Mouse (Mus musculus) cerebellum, adult 18-20 months (tissue): ENCODE data around the gene Ppp1r13l.
A peak's percentile ranks its signal among the peaks of the same experiment; 100 is the strongest.

Experiments
- DNase-seq, 2 experiments: peaks; one replicate each; pipeline ENCODE4 v3.0.0; 2021

Ppp1r13l gene

DNA sequence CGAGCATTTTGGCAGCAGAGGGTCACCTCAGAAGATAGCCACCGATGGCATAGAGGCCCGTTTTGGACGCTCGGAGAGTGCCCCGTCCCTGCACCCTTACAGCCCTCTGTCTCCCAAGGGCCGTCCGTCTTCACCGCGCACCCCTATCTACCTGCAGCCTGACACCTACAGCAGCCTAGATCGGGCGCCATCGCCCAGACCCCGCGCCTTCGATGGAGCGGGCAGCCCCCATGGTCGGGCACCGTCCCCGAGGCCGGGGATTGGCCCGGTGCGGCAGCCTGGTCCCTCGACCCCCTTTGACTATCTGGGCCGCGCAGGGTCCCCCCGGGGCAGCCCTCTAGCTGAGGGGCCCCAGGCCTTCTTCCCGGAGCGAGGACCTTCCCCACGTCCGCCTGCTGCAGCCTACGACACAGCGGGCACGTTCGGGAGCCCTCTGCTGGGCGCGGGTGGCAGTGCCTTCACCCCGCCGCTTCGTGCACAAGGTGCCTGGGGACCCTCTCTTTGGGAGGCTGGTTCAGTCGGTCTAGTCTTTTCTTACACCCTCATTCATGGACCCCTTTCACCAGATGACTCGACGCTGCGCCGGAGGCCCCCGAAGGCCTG, 10.4 kb downstream of the Ppp1r13l start:
- DNase-seq, result peak; percentile 77 to 85

DNA sequence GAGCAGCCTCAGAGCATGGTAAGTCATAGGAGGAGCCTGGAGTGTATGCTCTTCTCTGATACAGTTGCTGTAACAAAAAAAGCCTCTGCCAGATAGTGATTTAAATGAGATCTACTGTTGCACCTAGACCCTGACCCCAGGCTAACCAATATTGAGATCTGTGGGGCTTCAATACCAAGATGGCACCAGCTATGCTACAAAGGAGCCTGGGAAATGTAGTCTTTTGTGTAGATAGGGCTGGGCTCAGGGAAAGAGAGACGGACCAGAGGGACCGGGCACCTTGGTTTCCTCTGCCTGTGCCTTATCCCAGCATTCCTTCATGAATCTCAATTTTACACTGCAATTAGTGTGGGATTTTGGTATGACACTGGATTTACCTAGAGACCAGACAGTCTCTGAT, 13.8 kb downstream of the Ppp1r13l start:
- no peak for DNase-seq

DNA sequence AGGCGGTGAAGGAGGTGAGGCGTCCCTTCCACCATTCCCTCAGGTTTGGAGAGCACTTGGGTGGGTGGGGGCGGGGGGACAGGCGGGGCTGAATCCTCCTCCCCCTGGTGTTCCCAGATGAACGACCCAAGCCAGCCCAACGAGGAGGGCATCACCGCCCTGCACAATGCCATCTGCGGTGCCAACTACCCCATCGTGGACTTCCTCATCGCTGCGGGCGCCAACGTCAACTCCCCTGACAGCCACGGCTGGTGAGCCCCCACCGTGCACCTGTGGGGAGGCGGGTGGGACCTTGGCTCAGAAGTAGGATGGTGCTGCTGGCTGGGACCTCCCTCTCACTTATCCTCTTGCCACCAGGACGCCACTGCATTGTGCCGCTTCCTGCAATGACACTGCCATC, 15.8 kb downstream of the Ppp1r13l start:
- no peak for DNase-seq

DNA sequence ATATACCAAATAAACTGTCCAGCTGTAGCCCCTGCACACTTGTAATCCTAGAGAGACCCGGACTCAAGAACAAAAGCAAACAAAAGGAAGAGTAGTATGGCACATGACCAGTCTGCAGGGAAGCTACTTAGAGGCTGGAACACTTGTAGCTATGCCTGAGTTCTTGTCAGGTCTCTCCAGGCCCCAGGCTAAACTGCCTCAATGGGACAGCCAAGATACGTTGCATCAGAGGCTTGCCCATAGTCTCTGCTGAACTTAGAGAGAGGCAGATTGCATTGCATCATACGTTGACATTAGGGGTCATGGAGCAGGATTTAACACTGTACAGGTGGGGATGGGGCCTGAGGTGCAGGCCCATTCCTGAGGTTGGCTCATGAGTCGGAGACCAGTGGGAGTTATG, 16.5 kb downstream of the Ppp1r13l start:
- no peak for DNase-seq

GRCm38 (mm10) chr7:19378049-19378448, 18.5 kb downstream of the Ppp1r13l start:
- DNase-seq, result no peak

- DNase-seq, result peak; percentile 98 to 99
Measured at GRCm38 (mm10) chr7:19381377-19382165, 22.0 kb downstream of the Ppp1r13l start, which contains the start of gene Ercc2. TSS of gene Ercc2 (plus strand) at chr7:19382010.

DNA sequence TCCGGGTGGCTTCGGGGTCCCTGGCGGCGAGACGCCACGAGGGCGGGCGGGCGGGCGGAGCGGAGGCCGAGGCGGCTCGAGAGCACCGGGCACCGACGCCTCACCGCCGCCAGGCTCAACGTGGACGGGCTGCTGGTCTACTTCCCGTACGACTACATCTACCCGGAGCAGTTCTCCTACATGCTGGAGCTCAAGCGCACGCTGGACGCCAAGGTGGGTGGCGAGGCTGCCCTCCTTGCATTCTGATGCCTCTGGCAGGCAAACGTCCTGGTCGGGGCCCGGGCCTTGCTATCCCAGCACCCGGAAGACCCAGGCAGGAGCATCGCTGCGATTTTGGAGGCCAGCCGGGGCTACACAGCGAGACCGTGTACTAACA, 22.6 kb downstream of the Ppp1r13l start:
- DNase-seq, result no peak

GRCm38 (mm10) chr7:19383708-19384107, 24.2 kb downstream of the Ppp1r13l start:
- no peak for DNase-seq

GRCm38 (mm10) chr7:19388699-19389413, 29.3 kb downstream of the Ppp1r13l start:
- DNase-seq, result no peak

GRCm38 (mm10) chr7:19394484-19394883, 34.9 kb downstream of the Ppp1r13l start:
- DNase-seq, result no peak

DNA sequence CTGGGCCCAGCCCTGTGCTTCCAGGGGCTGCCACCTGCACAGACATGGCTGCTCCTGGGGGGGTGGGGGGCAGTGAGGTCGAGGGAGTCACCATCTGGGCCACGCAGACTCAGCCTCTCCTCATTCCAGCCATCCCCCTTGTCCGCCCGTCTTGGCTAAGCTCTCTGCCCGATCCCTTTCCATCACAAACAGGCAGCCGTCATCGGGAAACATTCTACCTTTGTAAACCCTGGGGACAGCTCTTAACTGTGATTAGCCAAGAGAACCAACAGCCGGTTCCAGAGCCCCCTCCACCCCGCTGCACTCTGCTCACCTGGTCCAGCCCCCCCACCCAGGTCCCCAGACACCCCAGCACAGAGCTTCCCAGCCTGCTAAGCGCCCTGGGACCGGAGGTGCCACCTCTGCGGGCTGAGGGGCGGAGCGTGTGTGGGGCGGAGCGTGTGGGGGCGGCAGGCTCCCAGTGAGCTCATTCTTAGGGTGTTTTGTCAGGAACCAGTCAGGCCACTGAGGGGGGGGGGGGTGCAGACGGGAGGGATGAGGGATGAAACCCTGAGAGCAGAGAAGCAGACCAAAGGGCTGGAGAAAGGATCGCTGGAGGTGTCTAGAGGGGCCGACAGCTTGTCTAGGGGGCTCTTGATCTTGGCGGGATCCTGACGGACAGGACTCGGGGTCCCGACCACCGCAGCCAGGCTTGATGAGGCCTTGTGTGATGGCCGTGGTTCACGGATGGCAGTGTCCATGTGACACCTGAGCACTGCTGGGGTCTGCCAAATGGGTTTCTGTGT, 40.1 kb downstream of the Ppp1r13l start:
- no peak for DNase-seq

GRCm38 (mm10) chr7:19400946-19401345, 41.4 kb downstream of the Ppp1r13l start:
- no peak for DNase-seq

GRCm38 (mm10) chr7:19402535-19403112, 43.1 kb downstream of the Ppp1r13l start:
- no peak for DNase-seq

- DNase-seq, result peak in 1 of 2 experiments; percentile 40
Measured at GRCm38 (mm10) chr7:19403731-19404296, 44.3 kb downstream of the Ppp1r13l start, which contains the start of gene Klc3. TSS of gene Klc3 (minus strand) at chr7:19404104.

DNA sequence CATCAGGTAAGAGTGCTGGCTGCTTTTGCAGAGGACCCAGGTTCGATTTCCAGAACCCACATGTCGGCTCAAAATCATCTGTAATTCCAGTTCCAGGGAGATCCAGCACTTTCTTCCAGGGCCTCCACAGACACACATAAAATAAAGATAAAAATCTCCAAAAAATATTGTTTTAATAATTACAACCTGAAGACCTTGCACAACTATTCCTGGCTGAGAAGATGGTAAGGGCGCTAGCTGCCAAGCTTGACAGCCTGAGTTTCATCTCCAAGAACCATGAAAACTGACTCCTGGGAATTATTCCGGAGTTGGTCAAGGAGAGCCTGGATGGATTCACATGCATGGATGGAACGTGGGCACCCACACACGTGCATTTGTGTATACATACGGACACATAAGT, 44.9 kb downstream of the Ppp1r13l start, which contains the start of gene Ckm:
Gene Ckm (plus strand): TSS at position 301 of the 400 bp plus-strand sequence.
- DNase-seq, result no peak

- peak; percentile 71 to 88 for DNase-seq
Measured at GRCm38 (mm10) chr7:19405417-19405816, 45.9 kb downstream of the Ppp1r13l start.

DNA sequence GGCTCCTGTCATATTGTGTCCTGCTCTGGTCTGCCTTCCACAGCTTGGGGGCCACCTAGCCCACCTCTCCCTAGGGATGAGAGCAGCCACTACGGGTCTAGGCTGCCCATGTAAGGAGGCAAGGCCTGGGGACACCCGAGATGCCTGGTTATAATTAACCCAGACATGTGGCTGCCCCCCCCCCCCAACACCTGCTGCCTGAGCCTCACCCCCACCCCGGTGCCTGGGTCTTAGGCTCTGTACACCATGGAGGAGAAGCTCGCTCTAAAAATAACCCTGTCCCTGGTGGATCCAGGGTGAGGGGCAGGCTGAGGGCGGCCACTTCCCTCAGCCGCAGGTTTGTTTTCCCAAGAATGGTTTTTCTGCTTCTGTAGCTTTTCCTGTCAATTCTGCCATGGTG, 50.2 kb downstream of the Ppp1r13l start:
- DNase-seq, result no peak

DNA sequence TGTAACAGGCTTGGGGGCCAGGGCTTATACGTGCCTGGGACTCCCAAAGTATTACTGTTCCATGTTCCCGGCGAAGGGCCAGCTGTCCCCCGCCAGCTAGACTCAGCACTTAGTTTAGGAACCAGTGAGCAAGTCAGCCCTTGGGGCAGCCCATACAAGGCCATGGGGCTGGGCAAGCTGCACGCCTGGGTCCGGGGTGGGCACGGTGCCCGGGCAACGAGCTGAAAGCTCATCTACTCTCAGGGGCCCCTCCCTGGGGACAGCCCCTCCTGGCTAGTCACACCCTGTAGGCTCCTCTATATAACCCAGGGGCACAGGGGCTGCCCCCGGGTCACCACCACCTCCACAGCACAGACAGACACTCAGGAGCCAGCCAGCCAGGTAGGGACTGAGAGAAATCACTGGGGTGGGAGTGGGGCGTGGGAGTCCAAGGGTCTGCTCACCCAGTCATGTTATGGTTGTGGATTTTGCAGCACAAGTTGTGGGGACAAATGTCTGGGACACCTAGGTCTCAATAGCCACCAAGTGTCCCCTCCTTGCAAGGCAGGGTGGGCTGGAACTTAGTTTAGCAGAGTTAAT, 51.3 kb downstream of the Ppp1r13l start:
- no peak for DNase-seq

DNA sequence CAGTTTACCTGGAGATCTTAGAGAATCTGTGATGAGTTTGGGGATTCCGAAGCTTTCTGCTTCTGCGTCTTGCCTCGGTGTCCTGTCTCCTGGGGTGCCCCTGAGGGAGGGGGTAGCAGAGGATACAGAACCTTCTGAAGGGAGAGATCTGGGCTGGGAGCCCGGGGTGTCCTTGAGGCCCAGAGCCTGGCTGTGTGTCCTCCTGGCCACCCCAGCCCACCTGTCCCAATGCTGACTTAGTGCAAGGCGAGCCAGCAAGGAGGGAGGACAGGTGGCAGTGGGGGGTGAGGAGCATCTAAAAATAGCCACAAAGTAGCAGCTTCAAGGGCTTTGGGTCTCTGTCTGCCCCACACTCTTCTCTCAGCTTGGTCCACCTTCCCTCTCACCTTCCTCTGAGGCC, 52.2 kb downstream of the Ppp1r13l start:
- no peak for DNase-seq

- DNase-seq, result no peak
Measured at GRCm38 (mm10) chr7:19413525-19413924, 54.0 kb downstream of the Ppp1r13l start.

DNA sequence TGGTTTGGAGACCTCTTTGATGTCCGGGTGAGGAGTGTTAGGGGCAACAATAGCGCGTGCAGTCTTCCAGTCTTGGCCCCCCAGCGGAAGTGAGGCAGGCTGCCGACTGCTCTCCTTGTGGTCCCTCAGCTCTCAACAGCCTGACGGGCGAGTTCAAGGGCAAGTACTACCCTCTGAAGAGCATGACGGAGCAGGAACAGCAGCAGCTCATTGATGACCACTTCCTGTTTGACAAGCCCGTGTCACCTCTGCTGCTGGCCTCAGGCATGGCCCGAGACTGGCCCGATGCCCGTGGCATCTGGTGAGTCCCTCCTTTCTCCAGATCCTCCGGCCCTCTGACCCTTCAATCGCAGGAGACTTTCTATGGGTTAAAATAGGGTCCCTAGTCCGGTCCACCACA, 57.0 kb downstream of the Ppp1r13l start:
- no peak for DNase-seq

DNA sequence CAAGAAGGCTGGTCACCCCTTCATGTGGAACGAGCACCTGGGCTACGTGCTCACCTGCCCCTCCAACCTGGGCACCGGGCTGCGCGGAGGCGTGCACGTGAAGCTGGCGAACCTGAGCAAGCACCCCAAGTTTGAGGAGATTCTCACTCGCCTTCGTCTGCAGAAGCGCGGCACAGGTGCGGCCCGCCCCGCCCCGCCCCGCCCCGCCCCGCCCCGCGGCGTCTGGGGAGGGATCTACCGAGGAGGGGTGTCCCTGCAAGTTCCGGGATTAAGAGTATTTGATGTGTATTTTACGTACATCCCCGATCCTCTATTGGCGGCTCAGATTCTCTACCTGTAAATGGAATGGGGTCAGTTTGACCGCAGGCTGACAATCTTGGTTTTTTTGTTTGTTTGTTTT, 60.6 kb downstream of the Ppp1r13l start:
- DNase-seq, result no peak
